Mouse (Mus musculus): ENCODE results near the gene Dnmbp.

DNA sequence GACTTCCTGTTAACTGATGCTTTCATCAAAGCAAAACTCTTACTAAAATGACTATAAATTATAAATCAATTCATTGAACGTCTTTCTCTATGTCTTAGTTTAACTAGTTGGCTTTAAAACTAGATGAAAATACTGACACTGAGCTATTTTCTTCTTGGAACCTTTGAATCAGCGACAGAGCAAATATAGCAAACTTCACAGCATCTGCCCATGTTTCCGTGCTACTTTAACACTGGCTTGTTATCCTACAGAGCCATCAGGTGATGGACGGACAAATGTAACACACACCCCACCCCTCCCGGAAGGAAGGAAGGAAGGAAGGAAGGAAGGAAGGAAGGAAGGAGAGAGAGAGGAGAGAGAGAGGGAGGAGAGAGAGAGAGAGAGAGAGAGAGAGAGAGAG lies 12.0 kb downstream of the Dnmbp start:
- TF ChIP-seq CTCF (IDR thresholded peaks at IDR 0.05; ENCODE audit: control insufficient read depth, insufficient read depth, insufficient read length), result no peak
- TF ChIP-seq MYOG (IDR thresholded peaks at IDR 0.05; ENCODE audit: control insufficient read depth, extremely low read depth, insufficient read length), result no peak
- no peak for TF ChIP-seq MAX (IDR thresholded peaks at IDR 0.05)
